Mouse (Mus musculus): ENCODE results near the gene Nr5a1.

Gene Nr5a1

GRCm38 (mm10) chr2:38705036-38705435, 9.3 kb downstream of the Nr5a1 start:
- DNase-seq (ENCODE audit: low read depth in 2 of 2, low spot score in 2 of 2) = no peak

DNA sequence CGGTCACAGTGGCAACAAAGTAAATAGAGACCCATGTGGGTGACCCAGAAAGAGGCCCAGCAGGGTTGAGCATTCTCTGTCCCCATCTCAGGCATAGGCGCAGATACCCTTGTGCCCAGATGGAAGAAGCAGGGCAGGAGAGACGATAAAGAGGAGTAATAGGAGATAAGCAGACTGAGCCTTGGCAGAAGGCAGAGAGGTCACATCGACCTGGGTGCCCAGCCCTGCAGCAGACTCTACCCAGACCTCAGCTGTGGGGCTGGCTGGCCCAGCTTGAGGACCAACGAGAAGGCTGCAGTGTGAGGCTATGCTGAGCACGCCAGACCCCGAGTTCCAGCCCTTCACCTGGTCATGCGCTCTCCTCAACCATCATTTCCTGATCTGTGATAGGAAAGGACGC, 10.0 kb downstream of the Nr5a1 start:
- DNase-seq (ENCODE audit: low read depth in 2 of 2, low spot score in 2 of 2) = no peak

- DNase-seq (ENCODE audit: low read depth in 2 of 2, low spot score in 2 of 2) = no peak
Measured at GRCm38 (mm10) chr2:38700177-38700576, 14.2 kb downstream of the Nr5a1 start.

GRCm38 (mm10) chr2:38698623-38699022, 15.7 kb downstream of the Nr5a1 start:
- DNase-seq (ENCODE audit: low read depth in 2 of 2, low spot score in 2 of 2) = no peak

DNA sequence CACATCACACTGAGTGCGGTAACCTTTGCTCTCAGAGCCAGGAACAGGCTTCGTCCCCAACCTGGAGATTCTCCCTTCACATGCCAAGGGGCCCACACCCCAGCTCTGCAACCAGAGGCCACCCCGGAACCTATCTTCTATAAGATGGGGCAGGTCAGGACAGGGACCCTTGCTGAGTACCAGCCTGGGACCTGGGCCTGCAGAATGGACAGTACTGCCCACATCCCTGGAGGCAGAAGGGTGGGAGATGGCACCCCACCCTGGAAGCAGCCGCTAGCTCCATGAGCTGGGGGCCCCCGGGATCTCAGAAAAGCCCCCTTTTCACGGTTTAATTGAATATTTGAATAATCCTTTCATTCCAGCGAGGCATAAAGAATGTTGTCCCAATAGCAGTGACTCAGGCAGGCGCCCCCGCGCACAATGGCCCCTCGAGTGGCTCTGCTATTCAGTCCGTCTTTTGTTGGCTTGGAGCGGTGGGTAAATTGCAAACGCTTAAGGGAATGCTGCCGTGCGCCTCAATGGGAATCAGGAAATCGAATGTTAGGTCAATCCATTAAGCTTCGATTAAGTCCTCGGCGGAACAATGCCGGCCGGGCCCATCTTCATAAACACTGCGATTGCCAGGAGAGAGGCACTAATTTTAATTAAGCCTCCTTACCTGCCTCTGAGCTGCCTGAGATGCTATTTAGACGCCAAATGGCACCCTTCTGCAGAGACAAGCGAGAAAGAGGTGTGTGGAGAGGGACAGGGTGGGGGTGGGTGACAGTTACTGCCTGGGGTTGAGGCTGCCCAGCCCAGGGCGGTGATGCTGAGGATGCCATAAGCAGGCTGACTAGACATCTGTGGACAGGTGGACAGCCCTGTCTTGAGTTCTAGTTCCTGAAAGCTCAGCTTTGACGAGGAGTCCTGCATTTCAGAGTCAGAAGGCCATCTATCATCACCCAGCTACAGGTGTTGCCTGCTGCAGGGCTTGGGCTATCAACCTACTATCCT, 16.9 kb downstream of the Nr5a1 start:
- DNase-seq (ENCODE audit: low read depth in 2 of 2, low spot score in 2 of 2) = no peak

DNA sequence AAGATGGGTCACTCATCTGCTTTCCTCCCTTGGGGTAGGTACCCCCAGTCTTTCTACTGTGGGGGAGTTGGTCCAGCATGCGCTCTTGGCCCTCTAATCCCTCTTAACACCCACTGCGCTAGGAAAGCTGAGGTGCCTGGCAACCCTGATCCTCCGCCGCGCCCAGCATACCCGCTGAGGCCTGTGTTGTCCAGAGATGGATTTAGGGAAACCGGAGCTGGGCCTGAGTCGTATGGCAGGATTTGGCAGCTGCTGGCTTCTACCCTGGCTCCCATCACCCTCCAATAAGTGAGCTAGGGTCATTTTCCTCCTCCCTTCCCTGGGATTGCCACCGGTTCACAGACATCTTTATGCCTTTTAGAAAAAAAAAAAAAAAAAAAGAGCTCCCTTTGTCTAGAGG, 18.6 kb downstream of the Nr5a1 start:
- no peak for DNase-seq (ENCODE audit: low read depth in 2 of 2, low spot score in 2 of 2)

GRCm38 (mm10) chr2:38691542-38691941, 22.8 kb downstream of the Nr5a1 start:
- peak in 1 of 2 experiments; percentile 6 for DNase-seq (ENCODE audit: low read depth in 2 of 2, low spot score in 2 of 2)

DNA sequence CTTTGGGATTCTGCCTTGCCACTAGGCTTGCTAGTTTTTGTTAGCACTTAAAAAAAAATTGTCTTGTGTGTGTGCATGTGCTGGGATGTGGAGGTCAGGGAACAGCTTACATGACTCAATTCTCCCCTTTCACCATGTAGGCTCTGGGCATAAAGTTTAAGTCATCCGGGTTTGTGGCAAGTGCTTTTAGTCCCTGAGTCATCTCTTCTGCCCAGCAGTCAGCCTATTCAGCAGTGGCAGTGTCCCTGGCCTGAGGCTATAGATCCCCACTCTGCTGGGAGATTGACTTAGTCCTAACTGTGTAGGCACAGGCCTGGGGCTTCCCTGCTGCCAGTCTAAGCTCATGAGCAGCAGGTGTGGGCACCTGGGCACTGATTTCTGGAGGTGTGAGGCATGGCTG, 24.5 kb downstream of the Nr5a1 start:
- DNase-seq (ENCODE audit: low read depth in 2 of 2, low spot score in 2 of 2) = no peak

DNA sequence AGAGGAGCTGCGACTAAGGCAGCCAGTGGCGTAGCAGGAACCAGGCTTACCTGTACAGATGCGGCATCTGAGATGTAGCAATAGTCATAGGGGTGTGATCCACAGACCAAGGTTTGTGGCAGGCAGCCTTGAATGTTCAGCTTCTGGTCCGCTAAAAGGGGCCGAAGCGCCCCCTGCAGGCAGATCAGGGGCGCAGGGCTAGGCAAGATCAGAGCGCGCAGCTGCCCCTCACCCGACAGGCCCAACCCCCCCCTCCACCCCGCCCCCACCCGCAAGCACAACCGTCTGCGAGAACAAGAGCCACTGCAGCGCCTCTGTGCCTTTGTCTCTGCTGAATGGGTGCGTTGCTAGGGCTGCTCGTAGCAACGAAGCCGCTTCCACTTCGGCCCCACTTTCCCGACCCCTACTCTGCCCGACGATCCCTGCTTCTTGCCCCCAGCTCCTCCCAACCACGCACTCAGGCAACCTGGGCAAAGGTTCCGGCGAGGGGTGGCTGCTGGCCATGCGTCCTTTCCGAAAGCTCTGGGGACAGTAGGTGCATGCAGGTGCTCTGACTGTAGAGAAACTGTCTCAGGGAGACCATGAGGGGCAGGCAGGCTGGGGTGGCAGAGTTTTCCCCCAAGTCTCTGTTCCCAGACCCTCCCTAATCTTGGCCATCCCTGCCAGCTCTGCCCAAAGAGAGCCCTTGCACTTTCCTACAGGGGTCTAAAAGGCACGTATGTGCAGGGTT, 25.4 kb downstream of the Nr5a1 start:
- no peak for DNase-seq (ENCODE audit: low read depth in 2 of 2, low spot score in 2 of 2)

GRCm38 (mm10) chr2:38685746-38686145, 28.6 kb downstream of the Nr5a1 start:
- no peak for DNase-seq (ENCODE audit: low read depth in 2 of 2, low spot score in 2 of 2)

GRCm38 (mm10) chr2:38683083-38683482, 31.3 kb downstream of the Nr5a1 start:
- DNase-seq (ENCODE audit: low read depth in 2 of 2, low spot score in 2 of 2) = no peak

DNA sequence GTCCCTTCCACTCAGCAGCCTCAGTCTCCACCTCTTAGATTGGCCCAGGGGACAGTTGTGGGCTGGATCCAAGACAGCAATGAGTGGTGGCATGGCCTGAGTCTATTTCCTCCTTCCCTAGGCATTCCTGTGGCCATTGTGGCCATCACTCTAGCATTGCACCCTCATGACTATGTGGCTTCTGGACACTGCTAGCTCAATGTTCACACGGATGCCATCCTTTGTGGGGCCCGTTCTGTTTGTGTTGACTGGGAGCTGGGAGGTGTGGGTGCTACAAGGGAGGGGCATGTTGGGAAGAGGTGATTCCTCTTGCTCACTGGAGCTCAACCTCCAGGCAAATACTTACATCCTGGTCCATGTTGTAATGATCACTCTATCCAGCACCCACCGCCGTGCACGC, 32.1 kb downstream of the Nr5a1 start:
- DNase-seq (ENCODE audit: low read depth in 2 of 2, low spot score in 2 of 2) = no peak

DNA sequence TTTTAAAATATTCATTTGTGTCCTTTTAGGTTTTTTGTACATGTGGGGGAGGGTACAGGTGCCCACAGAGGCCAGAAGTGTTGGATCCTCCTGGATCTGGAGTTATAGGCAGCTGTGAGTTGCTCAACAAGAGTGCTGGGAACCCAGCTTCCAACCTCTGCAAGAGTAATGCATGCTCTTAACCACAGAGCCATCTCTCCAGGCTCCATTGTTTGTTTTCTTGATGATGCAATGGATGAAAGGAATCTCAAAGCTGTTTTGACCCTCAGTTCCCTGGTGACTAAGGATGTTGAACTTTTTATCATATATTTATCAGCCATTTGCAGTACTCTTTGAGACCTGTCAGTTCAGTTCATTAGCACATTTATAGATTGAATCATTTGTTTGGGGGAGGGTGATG, 35.4 kb downstream of the Nr5a1 start:
- DNase-seq (ENCODE audit: low read depth in 2 of 2, low spot score in 2 of 2) = no peak

DNA sequence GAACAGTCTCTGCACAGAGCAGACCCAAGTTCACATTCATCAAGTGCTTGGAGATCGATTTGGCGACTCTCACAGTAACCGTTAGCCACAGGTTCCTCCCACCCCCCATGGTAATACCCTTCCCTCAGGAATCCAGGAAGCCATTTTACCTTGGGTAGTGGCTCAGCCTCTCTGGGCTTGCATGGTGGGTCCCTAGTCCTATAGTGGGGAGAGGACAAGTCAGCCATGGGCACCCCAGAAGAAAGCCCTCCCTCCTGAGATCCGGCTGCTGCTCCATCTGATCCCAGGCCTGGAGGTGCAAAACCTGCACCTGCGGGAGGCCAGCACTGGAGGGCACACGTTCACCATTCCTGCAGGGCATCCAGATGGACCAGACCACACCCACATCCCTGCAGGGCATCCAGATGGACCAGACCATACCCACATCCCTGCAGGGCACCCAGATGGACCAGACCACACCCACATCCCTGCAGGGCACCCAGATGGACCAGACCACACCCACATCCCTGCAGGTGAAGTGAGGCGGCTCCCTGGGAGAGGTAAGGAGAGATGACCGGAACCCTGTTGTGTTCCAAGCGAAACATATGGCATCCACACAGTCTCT, 38.9 kb downstream of the Nr5a1 start:
- DNase-seq (ENCODE audit: low read depth in 2 of 2, low spot score in 2 of 2) = no peak

- no peak for DNase-seq (ENCODE audit: low read depth in 2 of 2, low spot score in 2 of 2)
Measured at GRCm38 (mm10) chr2:38672496-38672895, 41.8 kb downstream of the Nr5a1 start.

GRCm38 (mm10) chr2:38668802-38669580, 45.4 kb downstream of the Nr5a1 start:
- no peak for DNase-seq (ENCODE audit: low read depth in 2 of 2, low spot score in 2 of 2)

DNA sequence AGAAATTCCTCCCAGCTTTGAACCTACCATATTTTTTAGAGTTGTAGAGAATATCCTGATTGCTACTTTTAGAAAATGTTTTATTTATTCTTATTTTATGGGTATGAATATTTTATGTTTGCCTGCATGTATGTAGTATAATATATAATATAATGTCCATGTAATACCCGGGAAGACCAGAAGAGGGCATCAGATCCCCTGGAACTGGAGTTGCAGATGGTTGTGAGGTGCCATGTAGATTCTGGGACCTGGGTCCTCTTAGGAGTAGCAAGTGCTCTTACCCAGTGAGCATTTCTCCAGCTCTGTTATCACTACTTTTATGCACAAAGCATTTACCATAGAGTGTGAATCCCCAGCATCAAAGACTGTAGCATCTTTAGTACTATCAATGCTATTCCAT, 52.9 kb downstream of the Nr5a1 start:
- peak in 1 of 2 experiments; percentile 16 for DNase-seq (ENCODE audit: low read depth in 2 of 2, low spot score in 2 of 2)

GRCm38 (mm10) chr2:38658338-38658836, 56.0 kb downstream of the Nr5a1 start:
- peak; percentile 6 to 11 for DNase-seq (ENCODE audit: low read depth in 2 of 2, low spot score in 2 of 2)

- DNase-seq (ENCODE audit: low read depth in 2 of 2, low spot score in 2 of 2) = no peak
Measured at GRCm38 (mm10) chr2:38653694-38654093, 60.6 kb downstream of the Nr5a1 start.

DNA sequence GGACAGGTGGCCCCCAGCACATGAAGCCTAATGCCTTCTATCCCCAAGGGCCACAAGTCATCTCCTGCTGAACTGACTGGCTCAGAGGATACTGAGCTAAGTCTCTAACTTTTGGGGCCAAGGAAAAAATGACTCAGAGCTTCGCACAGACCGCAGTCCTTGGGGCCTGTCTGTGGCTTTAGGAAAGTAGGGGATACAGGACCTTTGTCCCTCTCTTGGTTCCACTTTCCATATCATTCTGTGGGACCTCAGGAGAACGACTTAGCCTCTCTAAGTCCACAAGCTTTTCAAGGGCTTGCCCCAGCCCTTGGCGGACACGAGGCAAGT, 61.1 kb downstream of the Nr5a1 start:
- no peak for DNase-seq (ENCODE audit: low read depth in 2 of 2, low spot score in 2 of 2)

Measured in CD8-positive naive resting alpha-beta T cell, adult 2 months (primary cell).